Mouse (Mus musculus): Measurements from ENCODE around the gene Plxnd1.

DNA sequence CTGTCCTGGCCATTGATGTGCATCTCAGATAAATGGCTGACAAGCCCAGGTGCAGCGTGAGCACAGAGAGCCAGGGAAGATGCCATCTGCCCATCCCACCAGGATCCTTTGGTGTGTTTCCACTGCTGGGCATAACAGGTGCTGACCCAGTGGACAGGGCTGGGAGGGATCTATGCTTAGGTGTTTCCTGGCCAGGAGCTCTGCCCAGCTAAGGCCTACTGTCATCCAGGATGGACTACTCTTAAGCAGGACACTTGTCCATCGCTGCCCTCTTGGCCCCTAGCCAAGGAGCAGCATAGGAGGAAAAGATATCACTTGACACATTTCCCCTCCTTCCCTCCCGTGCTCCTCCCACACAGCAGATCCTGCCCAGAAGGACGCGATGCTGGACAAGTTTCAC is 78.2 kb downstream of the Plxnd1 start:
- TF ChIP-seq POLR2A (IDR thresholded peaks at IDR 0.05; ENCODE audit: borderline replicate concordance, insufficient read depth, low read length) (no peak), CTCF (IDR thresholded peaks at IDR 0.05; ENCODE audit: borderline replicate concordance, insufficient read depth, low read depth, low read length) (no peak)

All from cerebellum, adult 2 months (tissue).